ENCODE assay signal across 25 mouse cellular contexts in the genomic region with DNA sequence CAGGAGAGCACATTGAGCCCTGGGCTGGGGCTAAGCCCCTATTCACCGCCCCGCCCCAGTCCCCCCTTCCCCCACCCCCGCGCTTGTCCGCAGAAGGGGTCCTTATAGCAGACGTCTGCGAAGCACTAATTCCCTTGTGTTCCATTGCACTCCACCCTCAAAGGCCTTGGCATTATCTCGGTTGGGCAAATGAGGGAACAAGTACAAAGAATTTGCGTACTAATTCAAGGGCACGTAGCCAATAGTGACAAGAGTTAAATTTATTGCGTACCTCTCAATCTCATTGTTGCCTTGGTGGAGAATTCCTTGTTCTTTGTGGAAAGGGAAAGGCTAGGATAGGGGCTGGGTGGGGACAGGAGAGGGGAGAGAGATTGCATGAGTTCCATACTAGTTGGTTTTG. TPM values are rescaled to one million over a fixed set of nuclear protein-coding genes. Genes with fewer than 3 reads are reported as not detected.
"Had no signal": no experiment of that assay in that cellular context is flagged by ENCODE, and none has a peak within 500 bp of the region (broad histone marks: within the 10 kb centered on the region; RNA-seq: fewer than 3 reads in every experiment).

No protein-coding gene starts in this region.

- DNase-seq: layer of hippocampus, postnatal 36 days; lung, postnatal 10 days; lung, postnatal 4 days; midbrain, embryonic 14.5 days; right cerebral cortex, adult 18-20 months; right cerebral cortex, postnatal 25 days; spleen, adult 18-20 months; thymus, postnatal 36 days had no signal

- H3K9me3 ChIP-seq: kidney, embryonic 15.5 days; lung, embryonic 15.5 days; stomach, embryonic 15.5 days had no signal

- H3K27ac ChIP-seq: kidney, embryonic 15.5 days; left cerebral cortex, adult 2 months; liver, embryonic 14.5 days; lung, embryonic 15.5 days; stomach, embryonic 15.5 days had no signal

- H3K4me3 ChIP-seq: kidney, embryonic 15.5 days; left cerebral cortex, adult 2 months; lung, embryonic 15.5 days; stomach, embryonic 15.5 days had no signal

- H3K4me2 ChIP-seq: lung, embryonic 15.5 days; midbrain, embryonic 11.5 days; stomach, embryonic 15.5 days had no signal

- H3K36me3 ChIP-seq: kidney, embryonic 15.5 days; lung, embryonic 15.5 days; stomach, embryonic 15.5 days had no signal

- H3K9ac ChIP-seq: kidney, embryonic 15.5 days; liver, embryonic 14.5 days; liver, postnatal 0 days; lung, embryonic 15.5 days; stomach, embryonic 15.5 days had no signal

- H3K4me1 ChIP-seq: lung, embryonic 15.5 days; stomach, embryonic 15.5 days had no signal

RNA-seq across cellular contexts. Expression of gene Efhd1, which starts 6.5 kb away (rescaled TPM):
- total RNA-seq: liver, adult 2 months; megakaryocyte progenitor cell, adult 5-6 weeks; megakaryocyte-erythroid progenitor cell, adult 5-6 weeks had no signal
- polyA plus RNA-seq: liver, embryonic 14.5 days had no signal

RNA-seq across cellular contexts. Expression of gene Chrng, which starts 53.2 kb away (rescaled TPM):
- total RNA-seq: layer of hippocampus, adult 8-10 months; layer of hippocampus, postnatal 10 days; layer of hippocampus, postnatal 36 days; left cerebral cortex, adult 2 months; left cerebral cortex, postnatal 10 days; left cerebral cortex, postnatal 36 days; liver, adult 2 months; megakaryocyte progenitor cell, adult 5-6 weeks; megakaryocyte-erythroid progenitor cell, adult 5-6 weeks had no signal
- polyA plus RNA-seq: liver, adult 2 months; liver, embryonic 14.5 days; liver, postnatal 0 days; midbrain, embryonic 11.5 days; midbrain, embryonic 14.5 days; midbrain, postnatal 0 days; neural tube, embryonic 14.5 days; urinary bladder, adult 2 months had no signal
